Mouse (Mus musculus) brain, embryonic 14.5 days (tissue): ENCODE data around the gene Ubr4.
A peak's percentile ranks its signal among the peaks of the same experiment; 100 is the strongest.

Source experiments
- CTCF ChIP-seq: fragments of 200-500 bp; IDR thresholded peaks from 2 replicates; pipeline ENCODE4 v1.5.1; 2012; ENCODE audit warnings: inconsistent platforms, mild to moderate bottlenecking, moderate library complexity, borderline replicate concordance; ENCODE audit not compliant: insufficient read depth, insufficient read length; ENCODE audit errors: extremely low read depth
- POLR2A ChIP-seq: fragments of 200-500 bp; IDR thresholded peaks from 2 replicates; pipeline ENCODE4 v1.6.1; 2012; ENCODE audit warnings: mild to moderate bottlenecking, inconsistent platforms, borderline replicate concordance; ENCODE audit not compliant: poor library complexity, insufficient read depth, insufficient read length, severe bottlenecking; ENCODE audit errors: extremely low read depth

GRCm38 (mm10) chr4:139309651-139310050 lies 42.8 kb upstream of the Ubr4 start:
- TF ChIP-seq POLR2A: no peak
- peak; percentile 23; the same call in 1 of the 2 replicates for TF ChIP-seq CTCF
